Mouse (Mus musculus): ENCODE results near the gene Krtap4-7. TPM values are rescaled to one million over a fixed set of nuclear protein-coding genes. Genes with fewer than 3 reads are reported as not detected.

Gene Krtap4-7
- polyA plus RNA-seq, 1 experiment from 2014 or later = not detected

Other genes starting within 250 kb of the Krtap4-7 start
- gene Krt12, start 221.8 kb downstream of the Krtap4-7 start, polyA plus RNA-seq (2015; fragmentation: Nextera tagmentation; extraction: Ambion mirVana) = 0.15 and 0.61 TPM in 2 replicates
- gene Krt20, start 205.9 kb downstream of the Krtap4-7 start, polyA plus RNA-seq (2015; fragmentation: Nextera tagmentation; extraction: Ambion mirVana) = 0.20 and 0.32 TPM in 2 replicates
- gene Krt23, start 151.0 kb downstream of the Krtap4-7 start, polyA plus RNA-seq (2015; fragmentation: Nextera tagmentation; extraction: Ambion mirVana) = 23.0 and 24.2 TPM in 2 replicates
- 0.15 TPM in 1 of 2 replicates, not detected in the other for gene Krt39, start 122.8 kb downstream of the Krtap4-7 start, polyA plus RNA-seq (2015; fragmentation: Nextera tagmentation; extraction: Ambion mirVana)
- not detected in 2 replicates for gene Krt40, start 100.9 kb downstream of the Krtap4-7 start, polyA plus RNA-seq (2015; fragmentation: Nextera tagmentation; extraction: Ambion mirVana)
- 4.0 and 5.6 TPM in 2 replicates for gene Krtap3-3, start 93.2 kb downstream of the Krtap4-7 start, polyA plus RNA-seq (2015; fragmentation: Nextera tagmentation; extraction: Ambion mirVana)
- gene Krtap3-2, start 87.2 kb downstream of the Krtap4-7 start, polyA plus RNA-seq (2015; fragmentation: Nextera tagmentation; extraction: Ambion mirVana) = 0.24 TPM in 1 of 2 replicates, not detected in the other
- gene Gm11939, start 84.6 kb downstream of the Krtap4-7 start, polyA plus RNA-seq (2015; fragmentation: Nextera tagmentation; extraction: Ambion mirVana) = not detected in 2 replicates
- gene Krtap3-1, start 77.5 kb downstream of the Krtap4-7 start, polyA plus RNA-seq (2015; fragmentation: Nextera tagmentation; extraction: Ambion mirVana) = 6.4 and 15.3 TPM in 2 replicates
- 0.22 TPM in 1 of 2 replicates, not detected in the other for gene Krtap1-5, start 63.1 kb downstream of the Krtap4-7 start, polyA plus RNA-seq (2015; fragmentation: Nextera tagmentation; extraction: Ambion mirVana)
- gene Krtap1-4, start 60.4 kb downstream of the Krtap4-7 start, polyA plus RNA-seq (2015; fragmentation: Nextera tagmentation; extraction: Ambion mirVana) = not detected in 2 replicates
- gene Krtap1-3, start 52.8 kb downstream of the Krtap4-7 start, polyA plus RNA-seq (2015; fragmentation: Nextera tagmentation; extraction: Ambion mirVana) = not detected in 2 replicates
- gene Krtap9-3, start 46.0 kb downstream of the Krtap4-7 start, polyA plus RNA-seq (2015; fragmentation: Nextera tagmentation; extraction: Ambion mirVana) = not detected in 2 replicates
- not detected in 2 replicates for gene Gm11938, start 40.8 kb downstream of the Krtap4-7 start, polyA plus RNA-seq (2015; fragmentation: Nextera tagmentation; extraction: Ambion mirVana)
- not detected in 2 replicates for gene Gm11937, start 33.9 kb downstream of the Krtap4-7 start, polyA plus RNA-seq (2015; fragmentation: Nextera tagmentation; extraction: Ambion mirVana)
- not detected in 2 replicates for gene Krtap2-4, start 29.2 kb downstream of the Krtap4-7 start, polyA plus RNA-seq (2015; fragmentation: Nextera tagmentation; extraction: Ambion mirVana)
- gene Gm11562, start 23.7 kb downstream of the Krtap4-7 start, polyA plus RNA-seq (2015; fragmentation: Nextera tagmentation; extraction: Ambion mirVana) = not detected in 2 replicates
- gene Krtap4-1, start 15.9 kb downstream of the Krtap4-7 start, polyA plus RNA-seq (2015; fragmentation: Nextera tagmentation; extraction: Ambion mirVana) = not detected in 2 replicates
- not detected in 2 replicates for gene Krtap4-2, start 9.0 kb downstream of the Krtap4-7 start, polyA plus RNA-seq (2015; fragmentation: Nextera tagmentation; extraction: Ambion mirVana)
- not detected in 2 replicates for gene Gm11555, start 6.1 kb upstream of the Krtap4-7 start, polyA plus RNA-seq (2015; fragmentation: Nextera tagmentation; extraction: Ambion mirVana)
- not detected in 2 replicates for gene Gm11563, start 14.9 kb upstream of the Krtap4-7 start, polyA plus RNA-seq (2015; fragmentation: Nextera tagmentation; extraction: Ambion mirVana)
- not detected in 2 replicates for gene Krtap4-6, start 21.9 kb upstream of the Krtap4-7 start, polyA plus RNA-seq (2015; fragmentation: Nextera tagmentation; extraction: Ambion mirVana)
- not detected in 2 replicates for gene Gm14190, start 46.7 kb upstream of the Krtap4-7 start, polyA plus RNA-seq (2015; fragmentation: Nextera tagmentation; extraction: Ambion mirVana)
- gene Gm14180, start 90.2 kb upstream of the Krtap4-7 start, polyA plus RNA-seq (2015; fragmentation: Nextera tagmentation; extraction: Ambion mirVana) = not detected in 2 replicates
- not detected in 2 replicates for gene Gm11595, start 128.8 kb upstream of the Krtap4-7 start, polyA plus RNA-seq (2015; fragmentation: Nextera tagmentation; extraction: Ambion mirVana)
- not detected in 2 replicates for gene Krtap4-8, start 136.6 kb upstream of the Krtap4-7 start, polyA plus RNA-seq (2015; fragmentation: Nextera tagmentation; extraction: Ambion mirVana)
- not detected in 2 replicates for gene Krtap4-9, start 141.1 kb upstream of the Krtap4-7 start, polyA plus RNA-seq (2015; fragmentation: Nextera tagmentation; extraction: Ambion mirVana)
- gene Gm11596, start 149.4 kb upstream of the Krtap4-7 start, polyA plus RNA-seq (2015; fragmentation: Nextera tagmentation; extraction: Ambion mirVana) = not detected in 2 replicates
- not detected in 2 replicates for gene Gm11569, start 154.8 kb upstream of the Krtap4-7 start, polyA plus RNA-seq (2015; fragmentation: Nextera tagmentation; extraction: Ambion mirVana)
- not detected in 2 replicates for gene Gm11554, start 160.4 kb upstream of the Krtap4-7 start, polyA plus RNA-seq (2015; fragmentation: Nextera tagmentation; extraction: Ambion mirVana)
- gene Krtap4-13, start 165.8 kb upstream of the Krtap4-7 start, polyA plus RNA-seq (2015; fragmentation: Nextera tagmentation; extraction: Ambion mirVana) = not detected in 2 replicates
- gene Gm11564, start 171.6 kb upstream of the Krtap4-7 start, polyA plus RNA-seq (2015; fragmentation: Nextera tagmentation; extraction: Ambion mirVana) = not detected in 2 replicates
- not detected in 2 replicates for gene 2300003K06Rik, start 194.0 kb upstream of the Krtap4-7 start, polyA plus RNA-seq (2015; fragmentation: Nextera tagmentation; extraction: Ambion mirVana)
- gene Krtap4-16, start 207.5 kb upstream of the Krtap4-7 start, polyA plus RNA-seq (2015; fragmentation: Nextera tagmentation; extraction: Ambion mirVana) = not detected in 2 replicates
- not detected in 2 replicates for gene Gm11568, start 213.8 kb upstream of the Krtap4-7 start, polyA plus RNA-seq (2015; fragmentation: Nextera tagmentation; extraction: Ambion mirVana)
- not detected in 2 replicates for gene Gm11559, start 220.4 kb upstream of the Krtap4-7 start, polyA plus RNA-seq (2015; fragmentation: Nextera tagmentation; extraction: Ambion mirVana)
- not detected in 2 replicates for gene Krtap9-1, start 229.3 kb upstream of the Krtap4-7 start, polyA plus RNA-seq (2015; fragmentation: Nextera tagmentation; extraction: Ambion mirVana)
- gene Gm11567, start 235.1 kb upstream of the Krtap4-7 start, polyA plus RNA-seq (2015; fragmentation: Nextera tagmentation; extraction: Ambion mirVana) = not detected in 2 replicates

Data from limb, embryonic 15.5 days (tissue).